Mouse (Mus musculus): ENCODE measurements around the gene Stk32c.
A peak's percentile ranks its signal among the peaks of the same experiment; 100 is the strongest.

Gene Stk32c

GRCm38 (mm10) chr7:139145891-139146290, 67.2 kb downstream of the Stk32c start:
- no peak for DNase-seq (ENCODE audit: extremely low spot score)

GRCm38 (mm10) chr7:139143785-139144184, 69.3 kb downstream of the Stk32c start:
- no peak for DNase-seq (ENCODE audit: extremely low spot score)

- DNase-seq (ENCODE audit: extremely low spot score) = peak; percentile 62
These were observed 73.1 kb downstream of the Stk32c start for GRCm38 (mm10) chr7:139139921-139140461.

- DNase-seq (ENCODE audit: extremely low spot score) = no peak
These were observed 76.1 kb downstream of the Stk32c start for GRCm38 (mm10) chr7:139136906-139137491.

- DNase-seq (ENCODE audit: extremely low spot score) = no peak
These were observed 77.9 kb downstream of the Stk32c start for GRCm38 (mm10) chr7:139135236-139135635.

- no peak for DNase-seq (ENCODE audit: extremely low spot score)
These were observed 79.7 kb downstream of the Stk32c start for GRCm38 (mm10) chr7:139133446-139133845.

GRCm38 (mm10) chr7:139131538-139131937, 81.6 kb downstream of the Stk32c start:
- no peak for DNase-seq (ENCODE audit: extremely low spot score)

GRCm38 (mm10) chr7:139130361-139130760, 82.7 kb downstream of the Stk32c start:
- no peak for DNase-seq (ENCODE audit: extremely low spot score)

- no peak for DNase-seq (ENCODE audit: extremely low spot score)
These were observed 84.1 kb downstream of the Stk32c start for GRCm38 (mm10) chr7:139128994-139129393.

GRCm38 (mm10) chr7:139126549-139126948, 86.6 kb downstream of the Stk32c start:
- no peak for DNase-seq (ENCODE audit: extremely low spot score)

- DNase-seq (ENCODE audit: extremely low spot score) = no peak
These were observed 87.2 kb downstream of the Stk32c start for GRCm38 (mm10) chr7:139125881-139126280.

GRCm38 (mm10) chr7:139119775-139120153, 93.3 kb downstream of the Stk32c start:
- no peak for DNase-seq (ENCODE audit: extremely low spot score)

GRCm38 (mm10) chr7:139119152-139119774, 93.8 kb downstream of the Stk32c start:
- peak; percentile 83 for DNase-seq (ENCODE audit: extremely low spot score)

GRCm38 (mm10) chr7:139107908-139108650, 105.0 kb downstream of the Stk32c start:
- DNase-seq (ENCODE audit: extremely low spot score) = no peak

- no peak for DNase-seq (ENCODE audit: extremely low spot score)
These were observed 107.4 kb downstream of the Stk32c start for GRCm38 (mm10) chr7:139105705-139106104.

GRCm38 (mm10) chr7:139105076-139105475, 108.0 kb downstream of the Stk32c start:
- DNase-seq (ENCODE audit: extremely low spot score) = no peak

- no peak for DNase-seq (ENCODE audit: extremely low spot score)
These were observed 109.1 kb downstream of the Stk32c start for GRCm38 (mm10) chr7:139103960-139104381.

GRCm38 (mm10) chr7:139101826-139102225, 111.3 kb downstream of the Stk32c start:
- no peak for DNase-seq (ENCODE audit: extremely low spot score)

GRCm38 (mm10) chr7:139101286-139101804, 111.8 kb downstream of the Stk32c start:
- DNase-seq (ENCODE audit: extremely low spot score) = no peak

GRCm38 (mm10) chr7:139100531-139101095, 112.5 kb downstream of the Stk32c start:
- no peak for DNase-seq (ENCODE audit: extremely low spot score)

GRCm38 (mm10) chr7:139096399-139096798, 116.7 kb downstream of the Stk32c start:
- no peak for DNase-seq (ENCODE audit: extremely low spot score)

GRCm38 (mm10) chr7:139095282-139095681, 117.8 kb downstream of the Stk32c start:
- DNase-seq (ENCODE audit: extremely low spot score) = no peak
